Mouse (Mus musculus) lung, postnatal 36 days (tissue): Measurements from ENCODE around the gene Plekha6.

ENCODE experiments used
- DNase-seq: peaks from one replicate; pipeline ENCODE4 v3.0.0; 2022; ENCODE audit warnings: mixed read lengths

The Plekha6 gene

DNA sequence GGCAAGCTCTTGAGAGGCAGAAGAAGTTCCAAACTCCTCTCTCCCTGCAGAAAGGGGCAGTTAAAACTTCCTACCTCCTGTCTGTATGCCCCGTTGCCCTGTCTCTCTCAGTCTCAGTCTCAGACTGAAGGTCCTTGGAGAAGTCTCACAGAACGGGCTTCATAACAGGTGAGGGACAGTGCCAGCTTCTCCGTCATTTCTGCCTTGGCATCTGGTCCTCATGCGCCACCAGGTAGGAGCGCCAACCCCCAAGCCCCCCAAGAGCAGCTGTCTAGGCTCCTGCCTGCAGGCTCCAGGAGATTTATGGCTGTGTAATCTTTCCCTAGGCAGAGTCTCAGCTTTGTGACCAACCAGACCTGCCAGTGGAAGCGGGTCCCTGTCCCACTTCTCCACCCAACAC lies 86.8 kb downstream of the Plekha6 start:
- no peak for DNase-seq

GRCm38 (mm10) chr1:133251625-133252034 lies 87.6 kb downstream of the Plekha6 start:
- DNase-seq = peak; percentile 58

- DNase-seq = no peak
These were observed 88.2 kb downstream of the Plekha6 start for GRCm38 (mm10) chr1:133252251-133252650.

DNA sequence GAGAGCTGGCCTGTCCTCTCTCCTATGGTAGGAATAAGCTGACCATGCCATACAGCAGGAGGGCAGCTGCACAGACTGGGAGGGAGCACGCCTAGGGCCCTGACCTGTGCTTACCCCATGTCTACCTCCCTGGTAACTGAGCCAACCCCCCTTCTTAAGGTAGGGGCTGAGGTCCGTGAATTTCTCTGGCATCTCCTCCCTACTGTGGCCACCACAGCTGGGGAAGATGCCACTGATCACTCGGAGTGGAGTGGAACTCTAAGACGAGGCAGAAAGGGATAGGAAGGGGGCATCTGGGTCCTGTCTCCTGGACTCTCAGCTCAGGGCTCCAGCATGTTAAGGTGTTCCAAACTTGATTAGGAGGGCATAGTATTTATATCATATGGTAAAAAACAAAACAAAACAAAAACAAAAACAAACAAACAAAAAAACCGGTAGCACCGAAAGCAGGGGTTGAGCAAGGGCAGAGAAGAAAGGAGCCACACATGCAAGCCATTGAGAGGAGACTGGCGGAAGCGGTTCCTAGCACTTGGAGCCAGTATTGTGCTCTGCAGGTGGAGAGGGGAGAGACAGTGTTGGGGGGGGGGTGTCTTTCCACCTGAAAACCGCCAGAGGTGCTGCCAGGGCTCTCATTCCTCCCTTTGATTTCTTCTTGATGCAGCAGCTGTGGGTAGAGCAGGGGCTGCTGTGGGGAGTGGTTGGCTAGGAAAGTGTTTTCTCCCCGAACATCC lies 89.0 kb downstream of the Plekha6 start:
- DNase-seq = no peak

- DNase-seq = no peak
These were observed 89.5 kb downstream of the Plekha6 start for GRCm38 (mm10) chr1:133253532-133253866.

DNA sequence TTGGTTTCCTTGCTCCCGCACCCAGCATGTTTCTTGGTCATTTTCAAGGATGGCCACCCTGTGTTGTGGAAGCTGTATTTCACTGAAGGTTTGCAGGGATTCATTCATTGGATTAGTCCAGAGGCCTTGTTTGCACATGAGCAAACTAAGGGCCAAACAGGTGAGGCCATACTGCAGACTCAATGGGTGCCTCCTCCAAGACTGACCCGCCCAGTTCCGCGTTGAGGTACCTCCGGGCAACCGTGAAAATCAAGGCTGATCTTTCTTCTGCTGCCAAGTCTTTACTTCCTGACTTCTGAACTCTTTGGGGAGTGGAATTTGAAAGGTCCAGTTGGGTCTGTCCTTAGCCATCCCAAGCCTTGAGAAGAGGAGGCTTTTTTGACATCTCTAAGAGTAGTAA lies 90.2 kb downstream of the Plekha6 start:
- DNase-seq = peak; percentile 33

- DNase-seq = no peak
These were observed 91.1 kb downstream of the Plekha6 start for GRCm38 (mm10) chr1:133254856-133255764.

DNA sequence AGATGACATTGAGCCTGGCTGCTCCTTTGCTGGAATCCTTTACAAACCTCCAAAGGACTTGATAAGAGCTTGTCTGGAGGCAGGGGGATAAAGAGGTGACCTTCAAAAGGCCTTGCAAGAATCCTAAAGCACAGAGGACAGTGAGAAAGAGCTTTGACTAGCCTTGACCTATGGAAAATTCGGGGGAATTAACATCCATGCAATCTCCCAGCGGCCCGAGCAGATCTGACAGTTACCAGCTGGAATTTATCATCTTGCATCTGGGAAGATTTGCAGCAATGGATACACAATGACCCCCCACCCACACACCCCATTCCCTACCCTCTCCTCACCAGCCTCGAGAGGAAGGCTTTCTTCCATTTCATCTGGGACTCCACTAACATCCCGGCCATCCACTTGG lies 91.8 kb downstream of the Plekha6 start:
- DNase-seq = no peak

DNA sequence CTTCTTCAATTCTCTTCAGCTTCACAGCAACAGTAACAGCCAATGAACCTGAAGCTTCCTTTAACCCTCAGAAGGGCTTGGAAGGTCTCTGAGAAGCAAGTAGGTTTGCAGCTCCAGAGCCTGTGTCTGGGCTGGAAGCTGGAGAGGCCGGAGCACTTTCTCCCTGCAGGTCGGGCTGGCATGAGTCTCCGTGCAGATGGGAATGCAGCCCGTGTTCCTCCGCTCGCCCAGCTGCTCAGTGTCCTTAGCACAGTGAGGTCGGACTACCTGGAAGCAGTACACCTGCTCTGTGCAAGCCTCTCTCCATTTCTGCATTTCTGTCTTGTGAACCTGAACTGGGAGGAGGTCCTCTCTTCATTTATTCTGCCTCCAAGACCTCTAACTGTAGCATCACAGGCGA lies 92.3 kb downstream of the Plekha6 start:
- no peak for DNase-seq

DNA sequence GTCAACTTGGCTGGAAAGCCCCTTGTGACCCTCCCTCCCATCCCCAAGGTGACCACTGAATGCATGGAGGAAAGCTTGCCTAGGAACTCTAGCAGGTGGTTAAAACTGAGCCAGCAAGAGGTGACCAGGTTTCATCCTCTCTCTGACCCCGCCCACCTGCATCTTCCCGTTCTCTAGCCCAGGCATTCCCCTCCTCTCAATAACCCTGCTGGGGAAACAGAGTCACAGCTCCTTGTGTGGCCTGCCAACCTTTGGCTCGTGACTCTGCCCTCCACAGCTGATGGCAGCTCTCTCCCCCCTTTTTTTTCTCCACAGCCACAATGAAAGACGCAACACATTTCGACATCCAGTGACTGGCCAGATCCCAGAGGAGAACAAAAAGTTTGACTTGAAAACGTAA lies 94.7 kb downstream of the Plekha6 start:
- no peak for DNase-seq

DNA sequence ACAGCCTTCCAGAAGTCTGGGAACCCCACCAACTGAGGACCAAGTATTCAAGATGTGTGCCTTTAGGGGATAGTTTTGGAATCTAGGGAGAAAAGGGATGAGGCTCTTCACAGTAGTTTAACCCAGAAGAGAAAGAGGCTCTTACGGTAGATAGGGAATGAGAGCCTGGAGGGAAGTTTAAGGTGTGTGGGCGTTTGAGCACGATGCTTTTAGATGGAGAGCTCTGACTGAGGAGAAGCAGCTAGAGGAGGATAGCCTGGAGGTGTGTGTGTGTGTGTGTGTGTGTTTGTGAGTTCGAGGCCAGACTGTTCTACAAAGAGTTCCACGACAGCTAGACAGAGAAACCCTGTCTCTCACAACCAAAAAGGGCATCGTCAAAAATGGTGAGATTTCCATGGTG lies 98.6 kb downstream of the Plekha6 start:
- no peak for DNase-seq

- no peak for DNase-seq
These were observed 99.1 kb downstream of the Plekha6 start for GRCm38 (mm10) chr1:133263134-133263533.

DNA sequence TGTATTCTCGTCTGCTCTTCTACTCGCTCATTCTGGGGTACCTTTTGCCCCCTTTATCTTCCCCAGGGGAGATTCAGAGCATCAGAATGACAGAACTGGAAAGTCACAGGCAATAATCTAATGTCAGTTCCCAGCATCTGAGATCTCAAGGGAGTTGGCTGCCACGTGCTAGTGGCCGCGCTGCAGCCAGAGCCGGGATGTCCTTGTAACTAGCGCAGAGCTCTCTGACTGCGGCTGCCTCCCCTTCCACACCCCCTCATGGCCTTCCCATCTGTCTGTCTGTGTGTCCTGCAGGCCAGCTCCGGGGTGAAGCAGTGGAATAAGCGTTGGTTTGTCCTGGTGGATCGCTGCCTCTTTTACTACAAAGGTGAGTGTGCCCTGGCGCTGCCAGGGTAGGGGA lies 100.4 kb downstream of the Plekha6 start:
- no peak for DNase-seq

- DNase-seq = peak; percentile 47
These were observed 101.2 kb downstream of the Plekha6 start for GRCm38 (mm10) chr1:133265114-133265766.

DNA sequence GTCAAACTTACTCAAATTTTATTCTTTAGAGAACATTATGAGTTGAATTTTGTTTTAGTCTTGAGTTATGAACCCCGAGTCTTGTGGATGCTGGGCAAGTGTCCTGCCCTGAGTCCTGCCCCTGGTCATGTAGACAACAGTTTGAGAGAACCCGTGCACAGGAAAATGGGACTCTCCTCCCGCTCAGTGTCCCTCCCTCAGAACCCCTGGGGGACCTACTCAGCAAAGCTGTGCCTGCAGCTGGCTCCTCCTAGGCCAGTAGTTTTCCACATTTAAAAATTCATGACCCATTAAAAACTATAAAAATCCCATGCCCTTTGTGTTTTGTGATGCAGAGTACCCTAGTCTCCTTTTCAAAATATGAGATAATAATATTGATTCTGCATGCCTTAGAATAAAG lies 103.1 kb downstream of the Plekha6 start:
- DNase-seq = no peak

GRCm38 (mm10) chr1:133267813-133268492 lies 103.9 kb downstream of the Plekha6 start:
- DNase-seq = no peak

- no peak for DNase-seq
These were observed 104.5 kb downstream of the Plekha6 start for GRCm38 (mm10) chr1:133268503-133268902.

GRCm38 (mm10) chr1:133270336-133270735 lies 106.3 kb downstream of the Plekha6 start:
- DNase-seq = no peak

- no peak for DNase-seq
These were observed 110.2 kb downstream of the Plekha6 start for GRCm38 (mm10) chr1:133274163-133274562.

GRCm38 (mm10) chr1:133276983-133277382 lies 113.0 kb downstream of the Plekha6 start:
- no peak for DNase-seq

DNA sequence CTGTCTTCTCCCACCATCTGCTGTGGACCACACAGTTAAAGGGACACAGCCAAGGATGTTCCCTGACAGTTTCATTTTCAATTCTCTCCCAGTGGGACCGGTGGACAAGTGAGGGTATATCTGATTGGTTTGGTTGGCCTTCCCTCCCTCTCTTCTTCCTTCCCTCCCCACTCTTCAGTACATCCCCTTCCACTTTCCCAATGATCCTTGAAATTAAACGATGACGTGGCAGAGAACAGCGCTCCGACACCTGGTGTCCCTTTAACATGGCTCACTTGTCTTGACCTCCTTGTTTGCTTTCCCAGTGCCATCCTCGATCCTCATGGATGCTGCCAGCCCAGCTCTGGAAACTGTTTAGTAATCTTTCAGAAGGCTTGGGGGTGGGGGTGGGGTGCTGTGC lies 114.5 kb downstream of the Plekha6 start:
- no peak for DNase-seq

GRCm38 (mm10) chr1:133278946-133279631 lies 115.1 kb downstream of the Plekha6 start:
- DNase-seq = no peak
